Mouse (Mus musculus): ENCODE measurements at regions not wholly inside any gene's neighbourhood (a gene's known extent, or its start where the extent isn't known, plus 50 kb on each side); places are given as distances from the start of the nearest gene placed in this dataset.

GRCm38 (mm10) chr13:92986719-92987553 lies 142.4 kb downstream of the Mtx3 start:
- peak; percentile 69 for DNase-seq (ENCODE audit: low spot score)

DNA sequence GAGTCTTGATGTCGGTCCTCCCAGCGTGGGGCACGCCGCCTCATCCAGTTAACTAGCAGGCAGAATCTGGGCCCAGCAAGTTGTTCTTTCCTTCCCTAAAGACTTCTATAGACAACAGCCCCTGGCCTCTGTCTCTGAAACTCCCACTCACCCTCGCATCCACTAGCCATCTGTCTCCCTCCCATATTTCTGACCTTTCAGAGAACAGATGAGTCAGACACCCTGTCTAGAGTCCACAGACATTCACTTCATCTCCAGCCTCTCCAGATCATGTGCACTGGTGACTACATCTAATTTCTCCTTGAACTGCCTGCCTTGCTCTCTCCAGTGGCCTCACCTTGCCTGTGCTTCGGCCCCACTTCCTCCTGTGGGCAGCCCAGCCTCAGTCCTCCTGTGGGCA lies 143.1 kb downstream of the Mtx3 start:
- DNase-seq (ENCODE audit: low spot score): no peak

DNA sequence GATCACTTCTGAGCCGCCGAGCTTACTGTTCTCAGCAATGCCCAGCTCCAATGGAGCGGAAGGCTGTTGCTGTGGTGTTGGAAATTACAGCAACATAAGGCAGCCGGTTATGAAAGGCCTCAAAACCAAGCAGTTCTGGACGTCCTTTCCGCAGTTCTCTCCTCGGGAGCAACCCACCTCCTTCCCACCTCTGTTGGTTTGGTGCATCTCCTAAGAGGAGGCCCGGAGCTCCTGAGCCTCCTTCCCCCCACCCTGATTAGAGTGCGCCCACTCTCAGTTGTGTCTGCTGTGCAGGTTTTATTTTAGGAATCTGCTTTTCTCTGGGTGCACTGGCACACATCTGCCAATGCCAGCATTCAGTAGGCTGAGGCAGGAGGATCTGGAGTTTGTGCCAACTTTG lies 144.0 kb downstream of the Mtx3 start:
- DNase-seq (ENCODE audit: low spot score): no peak

- DNase-seq (ENCODE audit: low spot score): no peak
These were observed 146.0 kb downstream of the Mtx3 start for GRCm38 (mm10) chr13:92990316-92991206.

Data from adipocyte (in vitro differentiated cells).